Mouse (Mus musculus): ENCODE results near the gene Lsm11.

The Lsm11 gene

DNA sequence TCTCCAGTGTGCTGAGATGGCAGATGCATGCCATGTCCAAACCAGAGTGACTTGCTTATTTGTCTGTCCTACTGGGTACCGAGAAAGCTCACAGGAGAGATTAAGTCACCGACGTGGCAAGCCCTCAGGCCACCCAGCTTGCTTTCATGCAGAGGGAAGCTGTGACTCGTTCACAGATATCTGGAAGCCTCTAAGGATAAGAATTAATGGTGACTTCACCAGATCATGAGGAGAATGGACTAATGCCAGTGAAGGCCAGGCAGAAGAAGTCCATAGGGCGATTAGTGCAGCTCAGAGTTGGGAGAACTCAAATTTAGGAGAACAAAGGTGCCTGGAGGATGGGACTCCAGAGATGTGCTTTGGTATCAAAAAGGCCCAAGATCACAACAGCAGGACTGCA is 17.3 kb downstream of the Lsm11 start:
- ATAC-seq (ENCODE audit: low TSS enrichment): no peak

- ATAC-seq (ENCODE audit: low TSS enrichment): peak; percentile 94
Observed at GRCm38 (mm10) chr11:45926640-45927082, 18.1 kb downstream of the Lsm11 start.

GRCm38 (mm10) chr11:45925436-45925835 is 19.3 kb downstream of the Lsm11 start:
- no peak for ATAC-seq (ENCODE audit: low TSS enrichment)

DNA sequence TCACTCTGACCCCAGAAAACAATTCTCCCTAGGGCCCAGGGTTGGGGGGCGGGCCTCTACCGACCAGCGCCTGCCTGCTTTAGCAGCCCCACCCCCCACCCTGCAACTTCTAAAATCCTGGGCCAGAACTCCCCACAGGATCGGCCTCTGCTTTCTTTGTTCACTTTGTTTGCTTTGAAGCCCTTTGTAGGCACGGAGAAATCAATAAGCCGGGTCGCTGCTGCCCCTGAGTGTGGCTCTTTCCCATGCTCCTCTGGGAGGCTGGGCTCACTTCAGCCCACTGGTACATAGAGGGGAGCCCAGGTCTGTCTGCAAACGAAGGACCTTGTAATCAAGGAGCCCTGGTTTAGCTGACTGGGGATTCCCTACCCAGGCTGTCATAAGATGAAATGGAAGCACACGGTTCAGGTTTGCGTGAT is 23.2 kb downstream of the Lsm11 start:
- no peak for ATAC-seq (ENCODE audit: low TSS enrichment)

- no peak for ATAC-seq (ENCODE audit: low TSS enrichment)
Observed at GRCm38 (mm10) chr11:45921026-45921425, 23.7 kb downstream of the Lsm11 start.

DNA sequence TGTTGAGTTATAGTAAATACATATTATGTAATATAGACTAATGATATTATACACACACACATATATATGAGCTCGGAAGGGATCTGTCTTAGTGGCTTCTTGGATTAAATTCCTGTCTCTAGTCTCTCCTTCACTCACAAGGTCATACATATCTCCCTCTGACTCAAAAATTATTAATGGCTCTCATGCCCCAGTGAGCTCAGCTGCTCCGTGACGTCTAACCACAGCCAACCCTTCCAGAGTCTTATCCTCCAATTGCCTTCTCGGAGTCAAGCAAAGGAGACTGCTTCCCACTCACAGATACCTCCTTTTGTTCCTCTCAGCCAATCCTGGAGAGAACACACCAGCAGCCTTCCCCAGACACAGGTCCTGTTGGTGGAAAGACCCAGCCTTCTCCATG is 25.9 kb downstream of the Lsm11 start:
- ATAC-seq (ENCODE audit: low TSS enrichment): no peak

GRCm38 (mm10) chr11:45918018-45918417 is 26.7 kb downstream of the Lsm11 start:
- no peak for ATAC-seq (ENCODE audit: low TSS enrichment)

DNA sequence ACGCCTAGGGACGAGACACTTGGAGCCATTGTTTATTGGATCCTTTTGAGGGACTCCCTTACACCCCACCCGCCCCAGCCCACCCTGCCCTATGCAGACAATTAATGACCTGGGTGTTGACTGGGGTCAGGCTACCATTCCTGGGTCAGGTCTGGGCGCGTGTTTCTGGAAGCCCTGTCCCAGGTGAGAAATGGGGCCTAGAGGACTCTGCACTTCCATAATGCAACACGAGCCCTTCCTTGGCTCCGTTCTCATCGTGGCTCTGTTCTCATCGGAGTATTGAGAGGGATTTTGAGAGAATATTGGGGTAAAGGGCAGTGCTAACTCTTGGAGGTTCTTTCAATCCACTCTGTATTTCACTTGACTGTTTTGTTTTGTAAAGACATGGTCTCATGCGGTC is 28.5 kb downstream of the Lsm11 start:
- no peak for ATAC-seq (ENCODE audit: low TSS enrichment)

- 0 out of 2 replicates have a peak, but pooled peaks have one; percentile 45 for ATAC-seq (ENCODE audit: low TSS enrichment)
Observed at GRCm38 (mm10) chr11:45910701-45911100, 34.0 kb downstream of the Lsm11 start.

- no peak for ATAC-seq (ENCODE audit: low TSS enrichment)
Observed at GRCm38 (mm10) chr11:45908894-45909293, 35.8 kb downstream of the Lsm11 start.

DNA sequence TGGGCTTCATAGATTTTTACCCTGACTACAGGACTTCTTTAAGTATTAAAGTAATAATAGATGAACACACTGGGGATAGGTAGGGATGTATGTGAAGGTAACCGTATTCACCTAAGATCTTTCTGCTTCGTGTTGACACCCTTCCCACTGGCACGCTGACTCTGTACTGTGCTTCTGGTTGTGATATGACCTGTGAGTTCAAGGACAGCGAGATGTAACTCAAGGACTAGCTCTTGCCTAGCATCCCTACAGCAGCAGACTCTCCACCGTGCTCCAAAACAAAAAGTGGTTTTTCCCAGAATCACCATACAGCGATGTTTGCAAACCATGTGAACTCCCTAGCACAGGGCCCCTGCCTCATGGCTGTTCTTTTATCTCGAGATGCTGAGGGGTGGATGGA is 36.7 kb downstream of the Lsm11 start:
- ATAC-seq (ENCODE audit: low TSS enrichment): no peak

- ATAC-seq (ENCODE audit: low TSS enrichment): no peak
Observed at GRCm38 (mm10) chr11:45907301-45907700, 37.4 kb downstream of the Lsm11 start.

GRCm38 (mm10) chr11:45906109-45906786 is 38.5 kb downstream of the Lsm11 start:
- ATAC-seq (ENCODE audit: low TSS enrichment): no peak

- ATAC-seq (ENCODE audit: low TSS enrichment): no peak
Observed at GRCm38 (mm10) chr11:45900233-45901015, 44.3 kb downstream of the Lsm11 start.

DNA sequence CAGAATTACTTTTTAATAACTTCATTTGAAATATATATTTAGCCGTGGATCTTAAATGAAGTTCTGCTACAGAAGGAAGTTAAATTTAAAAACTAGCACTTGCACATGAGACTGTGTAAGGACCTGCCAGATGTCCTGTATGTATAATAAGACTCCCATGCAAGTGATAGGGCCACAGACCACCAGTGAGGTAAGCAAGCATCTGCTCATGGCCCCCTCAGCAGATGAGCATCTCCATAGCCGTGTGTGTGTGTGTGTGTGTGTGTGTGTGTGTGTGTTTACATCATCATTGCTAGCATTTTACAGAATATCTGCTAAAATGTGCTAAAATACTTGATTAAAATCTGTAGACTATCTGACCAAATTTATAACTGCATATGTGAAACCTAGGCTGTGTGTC is 47.3 kb downstream of the Lsm11 start:
- ATAC-seq (ENCODE audit: low TSS enrichment): no peak; the same call in 1 of the 2 replicates

- no peak for ATAC-seq (ENCODE audit: low TSS enrichment)
Observed at GRCm38 (mm10) chr11:45892861-45893360, 51.8 kb downstream of the Lsm11 start.

DNA sequence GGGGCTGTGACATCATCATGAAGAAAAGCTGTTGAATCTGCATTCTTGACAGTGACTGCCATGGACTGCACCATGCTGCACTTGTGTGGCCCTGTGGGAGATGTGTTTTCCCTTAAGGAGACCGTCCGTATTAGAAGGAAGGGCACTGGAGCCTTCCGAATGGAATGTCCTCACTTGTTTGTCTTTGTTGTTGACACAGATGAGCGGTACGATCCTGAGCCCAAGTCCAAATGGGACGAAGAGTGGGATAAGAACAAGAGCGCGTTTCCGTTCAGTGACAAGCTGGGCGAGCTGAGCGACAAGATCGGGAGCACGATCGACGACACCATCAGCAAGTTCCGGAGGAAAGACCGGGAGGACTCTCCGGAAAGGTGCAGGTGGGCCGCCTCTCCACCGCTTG is 54.3 kb downstream of the Lsm11 start:
- ATAC-seq (ENCODE audit: low TSS enrichment): no peak

DNA sequence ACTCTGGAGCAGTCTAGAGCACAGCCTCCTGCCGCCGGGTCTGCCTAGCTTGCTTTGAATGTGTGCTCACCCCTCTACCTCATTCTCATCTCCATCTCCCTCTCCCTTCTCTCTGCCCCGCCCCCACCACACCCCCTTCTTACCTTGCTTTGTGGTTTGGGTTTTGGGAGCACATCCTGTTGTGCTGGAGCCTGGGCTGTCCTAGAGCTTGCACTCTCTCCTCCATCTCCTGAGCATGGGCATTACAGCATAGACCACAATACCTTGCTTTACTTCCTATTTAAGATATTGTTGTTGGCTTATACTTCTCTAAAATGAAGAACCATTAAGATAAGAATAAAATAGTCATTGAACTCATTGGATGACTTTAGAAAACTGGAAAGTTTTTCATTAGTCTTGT is 54.8 kb downstream of the Lsm11 start:
- ATAC-seq (ENCODE audit: low TSS enrichment): no peak

DNA sequence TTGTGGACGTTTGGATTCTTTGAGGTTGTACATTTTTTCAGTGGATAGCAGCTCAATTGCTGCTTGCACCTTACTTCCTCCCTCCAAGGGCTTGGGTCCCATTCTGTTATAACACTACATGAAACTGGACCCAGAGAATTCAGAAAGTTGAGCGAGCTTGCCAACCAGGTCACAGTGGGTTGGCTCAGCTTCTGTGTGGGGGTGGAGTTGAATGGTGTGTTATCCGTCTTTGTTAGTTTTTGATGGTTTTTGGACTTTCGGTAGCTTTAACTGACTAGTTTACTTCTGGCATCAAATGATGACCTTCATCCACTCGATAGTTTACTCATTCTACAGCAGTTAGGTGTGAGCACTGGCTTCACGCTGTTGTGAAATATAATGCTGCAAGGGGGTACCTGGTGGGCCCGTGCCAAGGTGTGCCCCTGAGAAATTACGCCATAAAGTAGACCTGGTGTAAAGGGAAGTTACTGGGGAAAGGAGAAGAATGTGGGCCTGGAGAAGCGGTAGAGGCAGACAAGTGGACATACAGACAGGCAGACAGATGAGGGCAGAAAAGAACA is 56.2 kb downstream of the Lsm11 start:
- no peak for ATAC-seq (ENCODE audit: low TSS enrichment)

DNA sequence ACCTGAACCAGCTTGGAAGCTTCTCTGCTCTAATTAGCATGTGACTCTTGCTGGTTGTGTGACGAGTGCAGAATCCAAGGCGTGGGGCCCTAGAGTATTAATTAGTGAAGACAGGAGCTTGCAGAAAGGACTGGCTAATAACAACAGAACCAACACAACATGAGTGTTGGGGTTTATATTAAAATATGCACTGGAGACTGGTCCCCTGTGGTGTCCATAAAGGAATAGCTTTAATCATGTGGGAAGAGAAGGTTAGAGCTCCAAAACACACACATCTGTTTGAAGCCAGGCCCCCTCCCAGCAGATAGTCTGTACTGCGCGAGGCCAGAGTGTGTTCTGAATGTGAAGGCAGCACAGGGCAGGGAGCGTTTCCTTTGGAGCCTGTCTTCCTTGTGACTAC is 58.1 kb downstream of the Lsm11 start:
- ATAC-seq (ENCODE audit: low TSS enrichment): no peak

GRCm38 (mm10) chr11:45885606-45886230 is 59.0 kb downstream of the Lsm11 start:
- no peak for ATAC-seq (ENCODE audit: low TSS enrichment)

GRCm38 (mm10) chr11:45884029-45884428 is 60.7 kb downstream of the Lsm11 start:
- ATAC-seq (ENCODE audit: low TSS enrichment): peak; percentile 67

All from frontal cortex, adult (tissue).